Mouse (Mus musculus) embryonic facial prominence, embryonic 11.5 days (tissue): ENCODE data around the gene Prrg2. TPM values are rescaled to one million over a fixed set of nuclear protein-coding genes. Genes with fewer than 3 reads are reported as not detected.

Experiments used
- ATAC-seq: fragments of 200-750 bp; cut with Nextera tagmentation; replicated peaks from 2 replicates; pipeline ENCODE4 v1.8.0; 2017; ENCODE audit warnings: low read depth; ENCODE audit not compliant: insufficient number of reproducible peaks, low FRiP score, low TSS enrichment
- DNase-seq: peaks from one replicate; pipeline ENCODE4 v3.0.0-alpha.2; 2015; ENCODE audit warnings: low spot score
- H3K27ac ChIP-seq: fragments of 300-500 bp; sonication (generic); replicated peaks from 2 replicates; pipeline ENCODE4 v1.5.1; 2014; ENCODE audit warnings: mild to moderate bottlenecking, low read depth, low read length, control low read depth
- H3K27me3 ChIP-seq: fragments of 300-500 bp; sonication (generic); 2 replicates; pipeline ENCODE4 v1.6.1; 2014; ENCODE audit warnings: mild to moderate bottlenecking, low read length, moderate library complexity, mixed read lengths; ENCODE audit not compliant: control insufficient read depth, insufficient read depth
- H3K36me3 ChIP-seq: fragments of 300-500 bp; sonication (generic); replicated peaks from 2 replicates; pipeline ENCODE4 v1.6.1; 2014; ENCODE audit warnings: low read depth, mild to moderate bottlenecking, low read length, moderate library complexity, mixed read lengths; ENCODE audit not compliant: control insufficient read depth, insufficient read depth
- H3K4me1 ChIP-seq: fragments of 300-500 bp; sonication (generic); 2 replicates; pipeline ENCODE4 v1.6.1; 2014; ENCODE audit warnings: low read length, mixed read lengths; ENCODE audit not compliant: control insufficient read depth, insufficient read depth
- H3K4me2 ChIP-seq: fragments of 300-500 bp; sonication (generic); 2 replicates; pipeline ENCODE4 v1.6.1; 2014; ENCODE audit warnings: low read depth, mild to moderate bottlenecking, control low read depth, low read length, moderate library complexity
- H3K4me3 ChIP-seq: fragments of 300-500 bp; sonication (generic); 2 replicates; pipeline ENCODE4 v1.5.1; 2014; ENCODE audit warnings: low read depth, low read length, control low read depth
- H3K9ac ChIP-seq: fragments of 300-500 bp; sonication (generic); replicated peaks from 2 replicates; pipeline ENCODE4 v1.6.1; 2014; ENCODE audit warnings: mild to moderate bottlenecking, control low read depth, low read length
- H3K9me3 ChIP-seq: fragments of 300-500 bp; sonication (generic); replicated peaks from 2 replicates; pipeline ENCODE4 v1.6.1; 2016; ENCODE audit warnings: mild to moderate bottlenecking, low read length, inconsistent platforms, mixed read lengths; ENCODE audit not compliant: control insufficient read depth
- WGBS: fragments of 180-500 bp; shearing (Covaris S2); extraction: QIAGEN DNeasy Blood & Tissue Kit; methylation state at CpG from one replicate; pipeline ENCODE4 v1.1.7; 2014; 5-methylcytosine and 5-hydroxymethylcytosine counted together
- polyA plus RNA-seq: library from polyadenylated mRNA; unstranded; fragments of >200 nt; fragmentation: Nextera tagmentation; extraction: Ambion mirVana; gene quantifications from 2 replicates; pipeline ENCODE4 v1.2.1, GENCODE M21; 2014

Gene Prrg2
- polyA plus RNA-seq, 1 experiment from 2014 or later: 17.9 TPM

DNA sequence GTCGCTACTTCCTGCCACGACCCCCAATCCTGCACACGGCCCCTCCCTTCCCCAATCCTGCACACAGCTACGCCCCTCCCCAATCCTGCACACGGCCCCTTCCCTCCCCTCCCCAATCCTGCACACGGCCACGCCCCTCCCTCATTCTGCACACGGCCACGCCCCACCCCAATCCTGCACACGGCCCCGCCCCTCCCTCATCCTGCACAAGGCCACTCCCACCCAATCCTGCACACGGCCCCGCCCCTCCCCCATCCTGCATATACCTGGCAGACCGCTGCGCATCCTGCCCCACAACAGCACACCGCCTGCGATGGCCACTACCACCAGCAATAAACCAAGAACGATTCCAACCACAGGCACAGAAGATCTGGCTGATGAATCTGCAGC, 31.0 kb upstream of the Prrg2 start:
- 35% methylated on average over 17 of the region's 18 CpGs for WGBS
- Histone ChIP-seq H3K27me3 (no peaks in the 10 kb centered on the region), H3K4me1 (no peaks in the 10 kb centered on the region), H3K9ac (no peak overlapping the region), H3K27ac (peak overlapping the region; percentile 85), H3K9me3 (no peaks in the 10 kb centered on the region), H3K4me2 (no peak overlapping the region), H3K36me3 (no peaks in the 10 kb centered on the region), H3K4me3 (no peak overlapping the region)
- ATAC-seq: no peak
- DNase-seq: peak; percentile 56

DNA sequence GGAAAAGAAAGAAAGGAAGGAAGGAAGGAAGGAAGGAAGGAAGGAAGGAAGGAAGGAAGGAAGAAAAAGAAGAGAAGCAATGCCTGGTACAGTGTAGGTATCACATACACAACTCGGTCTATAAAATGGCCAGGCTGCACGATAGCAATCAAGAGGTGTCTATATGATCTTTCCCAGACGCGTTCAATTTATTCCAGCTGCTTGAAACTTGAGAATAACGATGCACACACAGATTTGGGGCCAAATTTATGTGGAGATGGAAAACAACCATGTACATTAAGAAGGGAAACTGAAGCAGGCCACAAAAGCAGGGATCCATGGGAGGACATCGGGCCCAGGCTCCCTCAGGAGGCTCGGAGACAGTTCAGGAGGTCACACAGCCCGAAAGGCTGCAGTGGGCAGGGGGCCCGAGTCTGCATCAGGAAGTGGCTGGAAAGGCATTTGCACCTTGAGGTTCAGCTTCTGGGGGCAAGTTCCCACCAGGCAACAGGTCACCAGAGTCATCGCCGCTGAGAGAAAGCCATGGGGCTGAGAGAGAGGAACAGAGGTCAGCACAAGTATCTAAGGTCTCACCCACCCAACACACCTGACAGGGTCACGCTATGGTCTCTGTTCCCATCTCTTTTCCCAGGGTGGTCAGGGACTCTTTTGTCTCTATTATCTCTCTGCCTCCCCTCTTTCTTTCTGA, 30.5 kb upstream of the Prrg2 start:
- Histone ChIP-seq H3K27ac (peak overlapping the region; percentile 85), H3K27me3 (no peaks in the 10 kb centered on the region), H3K4me2 (peak overlapping the region; percentile 13), H3K36me3 (no peaks in the 10 kb centered on the region; the same call in 1 of the 2 replicates), H3K4me1 (no peaks in the 10 kb centered on the region), H3K9ac (peak overlapping the region; percentile 28; the same call in 1 of the 2 replicates), H3K4me3 (no peak overlapping the region), H3K9me3 (no peaks in the 10 kb centered on the region)
- 34% methylated on average over 12 of the region's 12 CpGs for WGBS
- no peak for ATAC-seq
- peak; percentile 76 for DNase-seq

DNA sequence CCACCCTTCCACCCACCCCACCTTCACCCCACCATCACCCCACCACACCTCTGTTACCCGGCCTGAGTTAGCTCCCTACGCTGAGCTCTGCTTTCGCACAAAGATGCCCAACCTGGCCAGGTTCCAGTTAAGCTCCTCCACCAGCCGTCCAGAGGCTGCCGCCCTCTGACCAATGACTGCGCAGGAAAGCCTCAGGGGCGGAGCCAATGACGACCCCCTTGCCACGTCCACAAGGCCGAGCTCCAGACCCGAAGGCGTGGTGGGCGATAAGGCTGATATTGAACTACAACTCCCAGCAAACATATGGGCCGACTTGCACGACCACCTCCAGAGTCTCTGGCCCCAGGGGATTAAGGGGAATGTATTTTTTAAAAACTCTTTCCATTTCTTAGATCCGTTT, 29.6 kb upstream of the Prrg2 start, which contains the start of gene Rcn3:
Rcn3 (minus strand) TSS at position 174 of the 400 bp plus-strand sequence.
- DNase-seq (peak; percentile 97), ATAC-seq (peak; percentile 91)
- no peaks in the 10 kb centered on the region for H3K9me3 ChIP-seq
- no peaks in the 10 kb centered on the region for H3K27me3 ChIP-seq
- peak within 1 kb of the TSS; percentile 66 for H3K9ac ChIP-seq
- peak within 1 kb of the TSS; percentile 58 for H3K4me2 ChIP-seq
- H3K4me3 ChIP-seq: peak within 1 kb of the TSS; percentile 56
- no peaks in the 10 kb centered on the region for H3K4me1 ChIP-seq
- H3K27ac ChIP-seq: peak within 1 kb of the TSS; percentile 85
- H3K36me3 ChIP-seq: peaks cover under 1% of the 10 kb centered on the region; the same call in 1 of the 2 replicates
- WGBS: under 1% methylated on average over 16 of the region's 16 CpGs

DNA sequence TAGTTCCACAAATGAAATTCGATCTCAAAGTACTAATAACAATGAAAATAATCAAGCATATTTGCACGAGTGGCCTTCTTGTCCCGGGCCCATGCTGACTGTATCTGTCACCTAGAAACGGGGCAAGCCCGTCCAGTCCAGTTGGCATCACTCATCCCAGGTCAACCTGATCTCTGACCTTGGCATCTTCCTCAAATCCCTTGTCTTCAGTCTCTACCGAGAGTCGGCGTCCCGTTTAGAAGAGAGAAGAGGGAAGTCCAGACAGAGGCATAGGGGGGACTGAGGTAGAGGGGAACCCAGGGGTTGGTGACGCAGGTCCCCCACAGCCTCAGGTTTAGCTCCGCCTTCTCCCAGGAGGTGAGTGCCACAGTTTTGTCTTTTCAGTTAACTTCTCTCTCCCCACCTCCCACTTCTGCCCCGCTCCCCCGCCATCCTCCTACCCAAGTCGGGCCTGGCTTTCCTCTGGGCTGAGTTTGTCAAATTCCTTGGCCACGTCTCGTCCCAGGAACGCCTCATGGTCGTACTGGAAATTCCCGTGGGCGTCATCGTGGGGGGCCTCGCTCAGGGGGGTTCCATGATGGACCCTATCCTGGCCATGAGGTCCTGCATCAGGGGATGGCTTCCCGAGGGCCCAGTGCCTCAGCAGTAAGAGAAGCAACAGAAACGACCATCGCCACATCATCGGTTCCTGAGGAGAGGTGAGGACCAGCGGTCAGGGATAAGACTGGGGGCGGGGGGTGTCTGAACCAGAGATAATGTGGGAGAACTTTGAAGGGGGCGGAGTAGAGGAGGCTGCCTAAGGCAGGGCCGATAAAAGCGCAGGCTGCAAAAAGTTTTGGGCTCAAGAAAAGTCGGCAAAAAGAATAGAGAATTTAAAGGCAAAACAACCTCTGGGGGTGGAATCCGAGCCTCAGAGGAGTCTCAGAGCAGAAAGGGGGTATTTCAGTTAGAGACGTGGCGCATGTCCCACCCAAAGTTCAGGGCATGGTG, 28.8 kb upstream of the Prrg2 start:
- Histone ChIP-seq H3K4me3 (peak overlapping the region; percentile 56), H3K4me2 (peak overlapping the region; percentile 58), H3K9ac (peak overlapping the region; percentile 66), H3K27me3 (no peaks in the 10 kb centered on the region), H3K4me1 (no peaks in the 10 kb centered on the region), H3K27ac (peak overlapping the region; percentile 76), H3K9me3 (no peaks in the 10 kb centered on the region), H3K36me3 (peaks cover 8% of the 10 kb centered on the region)
- DNase-seq (peak; percentile 53), ATAC-seq (peak; percentile 53; the same call in 1 of the 2 replicates)
- 11% methylated on average over 34 of the region's 35 CpGs for WGBS

DNA sequence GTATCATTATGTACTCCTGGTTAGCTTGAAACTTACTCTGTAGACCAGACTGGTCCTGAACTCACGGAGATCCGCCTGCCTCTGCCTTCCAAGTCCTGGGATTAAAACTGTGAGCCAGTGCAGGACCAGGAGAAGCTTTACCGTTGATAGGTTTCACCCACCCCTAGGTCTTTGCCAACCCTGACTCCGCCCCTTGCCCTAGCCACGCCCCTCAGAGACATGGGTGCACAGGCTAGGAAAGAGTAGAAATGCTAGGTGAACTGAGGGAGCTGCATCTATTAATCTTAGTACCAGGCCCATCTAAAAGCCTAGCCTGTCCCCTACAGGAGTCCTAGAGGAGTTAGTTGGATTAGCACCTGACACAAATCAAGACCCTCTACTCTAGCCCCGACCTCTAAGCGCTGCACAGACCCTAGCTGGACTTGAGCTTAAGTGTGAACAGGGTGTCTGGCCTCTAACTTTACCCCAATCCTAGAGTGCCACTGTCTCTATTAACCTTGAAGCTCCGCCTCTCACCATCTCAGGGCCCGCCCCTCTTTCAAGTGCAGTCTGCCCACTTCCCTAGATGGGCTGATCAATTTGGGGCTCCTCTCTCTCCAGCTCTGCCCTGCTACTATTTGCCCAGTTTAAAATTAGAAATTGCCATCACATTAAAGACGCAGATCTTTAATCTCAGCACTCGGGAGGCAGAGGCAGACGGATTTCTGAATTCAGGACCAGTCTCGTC, 27.9 kb upstream of the Prrg2 start:
- Histone ChIP-seq H3K9me3 (no peaks in the 10 kb centered on the region), H3K27me3 (no peaks in the 10 kb centered on the region), H3K4me2 (peak overlapping the region; percentile 58), H3K9ac (no peak overlapping the region), H3K4me1 (no peaks in the 10 kb centered on the region), H3K4me3 (peak overlapping the region; percentile 56; the same call in 1 of the 2 replicates), H3K27ac (no peak overlapping the region), H3K36me3 (peaks cover 12% of the 10 kb centered on the region)
- WGBS: 80% methylated on average over 13 of the region's 13 CpGs
- DNase-seq (no peak), ATAC-seq (no peak)

DNA sequence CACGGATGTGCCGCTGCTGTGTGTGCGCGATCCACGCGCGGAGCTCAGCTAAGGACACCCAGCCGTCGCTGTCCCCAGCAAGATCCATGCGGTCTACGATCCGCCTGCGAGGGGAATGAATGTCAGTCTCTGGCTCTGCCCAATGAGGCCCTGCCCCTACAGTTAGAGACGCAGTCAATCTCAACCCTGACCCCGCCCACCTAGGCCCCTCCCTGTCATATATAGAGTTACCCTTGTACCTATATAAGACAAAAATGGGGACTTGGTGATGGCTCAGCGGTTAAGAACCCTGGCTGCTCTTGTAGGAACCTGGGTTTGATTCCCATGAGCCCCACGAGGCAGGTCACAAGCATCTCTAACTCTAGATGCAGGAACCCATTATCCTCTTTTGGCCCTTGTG, 26.1 kb upstream of the Prrg2 start:
- ATAC-seq (no peak), DNase-seq (no peak)
- H3K36me3 ChIP-seq: peaks cover 15% of the 10 kb centered on the region
- H3K4me3 ChIP-seq: no peak overlapping the region
- no peak overlapping the region for H3K9ac ChIP-seq
- H3K27ac ChIP-seq: no peak overlapping the region
- no peaks in the 10 kb centered on the region for H3K9me3 ChIP-seq
- H3K27me3 ChIP-seq: no peaks in the 10 kb centered on the region
- H3K4me2 ChIP-seq: no peak overlapping the region
- whole genome bisulfite sequencing: 94% methylated on average over 17 of the region's 17 CpGs
- H3K4me1 ChIP-seq: no peaks in the 10 kb centered on the region

DNA sequence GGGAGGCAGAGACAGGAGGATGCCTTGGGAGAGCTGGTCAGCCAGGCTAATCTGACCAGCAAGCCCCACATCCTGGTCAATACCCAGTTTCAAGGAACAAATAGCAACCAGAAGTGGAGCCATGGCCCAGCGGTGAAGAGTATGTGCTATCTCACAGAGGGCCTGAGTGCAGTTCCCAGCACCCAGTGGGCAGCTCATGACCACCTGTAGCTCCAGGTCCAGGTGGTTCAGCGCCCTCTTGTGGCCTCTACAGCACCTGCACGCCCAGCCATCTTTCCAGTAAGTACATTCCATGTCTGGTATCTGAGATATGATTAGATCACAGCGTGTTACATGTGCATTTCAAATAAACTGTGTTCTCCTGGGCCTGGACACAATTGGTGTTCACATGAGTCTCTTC, 23.6 kb upstream of the Prrg2 start:
- DNase-seq: no peak
- H3K4me2 ChIP-seq: no peak overlapping the region
- peaks cover 20% of the 10 kb centered on the region for H3K36me3 ChIP-seq
- H3K9me3 ChIP-seq: no peaks in the 10 kb centered on the region
- no peaks in the 10 kb centered on the region for H3K27me3 ChIP-seq
- no peak overlapping the region for H3K4me3 ChIP-seq
- no peak overlapping the region for H3K27ac ChIP-seq
- no peak for ATAC-seq
- no peak overlapping the region for H3K9ac ChIP-seq
- no peaks in the 10 kb centered on the region for H3K4me1 ChIP-seq
- WGBS: 84% methylated on average over 4 of the region's 4 CpGs
